Mouse (Mus musculus): Measurements from ENCODE around the gene Ifna12.
"Not testable (repeated sequence)": the region's sequence is repeated elsewhere in the genome, so short reads cannot be mapped to it uniquely, and the experiment has no call there.

Gene Ifna12

GRCm38 (mm10) chr4:88603276-88603675 lies at the start of gene Ifna12:
Gene Ifna12, minus strand, starts transcription at chr4:88603376.
- DNase-seq: no peak

GRCm38 (mm10) chr4:88644359-88644758 lies 41.2 kb upstream of the Ifna12 start, which contains the start of gene Ifna13:
Gene Ifna13, minus strand, starts transcription at chr4:88644459.
- no peak for DNase-seq

- DNase-seq: no peak
Measured at GRCm38 (mm10) chr4:88642526-88642925, 39.4 kb upstream of the Ifna12 start.

- peak; percentile 93 to 99 for DNase-seq
Measured at GRCm38 (mm10) chr4:88641077-88641831, 38.1 kb upstream of the Ifna12 start.

DNA sequence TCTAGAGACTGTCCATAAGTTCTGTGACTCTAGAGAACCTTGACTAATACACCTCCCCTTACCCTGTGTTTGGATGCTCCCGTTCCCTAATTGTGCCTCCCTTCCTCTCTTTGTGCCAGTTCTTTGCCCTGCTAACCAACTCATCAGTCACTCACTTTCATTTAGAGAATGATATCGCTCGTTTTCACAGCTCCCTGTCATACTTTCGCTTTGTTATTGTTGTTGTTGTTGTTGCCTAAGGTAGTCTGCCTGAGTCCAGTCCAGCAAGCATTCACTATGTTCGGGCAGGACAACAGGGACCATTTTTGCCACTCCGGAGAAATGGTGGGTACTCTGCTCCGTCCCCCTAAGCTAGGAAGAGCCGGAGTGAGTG lies 37.5 kb upstream of the Ifna12 start:
- no peak for DNase-seq

DNA sequence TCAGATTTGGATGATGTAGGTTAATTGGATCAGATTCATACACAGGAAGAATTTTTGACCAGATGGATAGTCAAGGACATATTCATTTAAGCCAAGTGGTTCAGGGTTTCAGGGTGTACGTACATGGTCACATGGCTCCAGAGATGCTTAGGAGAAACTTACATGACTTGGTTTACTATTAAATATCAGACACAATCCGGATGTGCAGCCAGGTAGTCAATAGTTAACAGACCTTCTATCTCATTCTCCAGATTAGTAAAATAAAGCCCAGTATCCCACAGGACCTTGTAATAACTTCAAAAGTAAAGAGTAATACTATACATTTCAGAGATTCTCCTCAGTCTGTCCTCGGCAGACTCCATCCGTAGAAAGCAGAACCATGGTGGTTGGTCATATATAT lies 31.1 kb upstream of the Ifna12 start, which contains the start of gene C87499:
C87499 (minus strand) TSS at position 101 of the 400 bp plus-strand sequence.
- no peak for DNase-seq

- no peak for DNase-seq
Measured at GRCm38 (mm10) chr4:88592285-88592684, 10.9 kb downstream of the Ifna12 start, which contains the start of gene Ifna9. Gene Ifna9, minus strand, starts transcription at chr4:88592385.

GRCm38 (mm10) chr4:88571698-88572097 lies 31.5 kb downstream of the Ifna12 start, which contains the start of gene Ifna14:
Gene Ifna14, minus strand, starts transcription at chr4:88571798.
- DNase-seq: no peak

DNA sequence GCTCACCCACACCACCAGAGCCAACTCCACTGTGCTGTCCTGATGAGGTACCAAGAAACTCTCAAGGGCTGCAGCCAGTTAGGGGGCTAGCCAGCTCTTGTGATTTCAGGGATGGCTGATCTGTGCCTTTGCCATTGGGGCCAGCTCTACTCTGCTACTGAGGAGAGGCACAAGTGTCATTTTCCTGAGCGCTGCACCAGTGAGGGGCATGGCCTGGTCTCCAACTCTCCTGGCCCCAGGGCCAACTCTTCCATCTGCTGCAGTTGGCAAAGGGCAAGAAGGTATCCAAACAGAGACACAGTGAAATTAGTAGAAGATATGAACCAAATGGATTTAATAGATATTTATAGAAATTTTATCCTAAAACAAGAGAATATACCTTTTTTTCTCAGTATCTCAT lies 41.4 kb downstream of the Ifna12 start:
- no peak for DNase-seq

DNA sequence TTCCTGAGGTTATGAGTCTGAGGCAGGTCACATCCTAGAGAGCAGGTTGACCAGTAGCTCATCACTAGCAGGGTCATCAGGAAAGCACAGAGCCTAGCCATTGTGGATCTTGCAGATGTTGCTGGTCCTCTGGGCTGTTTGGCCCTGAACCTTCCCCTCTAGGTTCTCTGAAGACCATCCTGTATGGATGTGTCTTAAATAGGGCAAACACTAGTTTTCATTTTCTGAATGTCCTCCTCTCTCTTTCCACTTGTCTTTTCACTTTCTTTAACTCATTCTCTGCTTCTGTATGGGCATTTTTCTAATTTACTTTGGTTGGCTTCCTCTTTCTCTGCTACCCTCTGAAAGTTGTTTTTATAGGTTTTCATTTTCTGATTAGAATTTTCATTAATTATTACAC lies 45.0 kb downstream of the Ifna12 start, which contains the start of gene Ifna15:
Ifna15 (minus strand) TSS at position 101 of the 400 bp plus-strand sequence.
- not testable (repeated sequence) for DNase-seq
